Mouse (Mus musculus): Measurements from ENCODE around the gene Nubpl.

GRCm38 (mm10) chr12:52228746-52229145 lies 131.2 kb downstream of the Nubpl start:
- TF ChIP-seq EP300 (IDR thresholded peaks at IDR 0.05; ENCODE audit: insufficient read depth, low read depth, low read length) (no peak), CTCF (IDR thresholded peaks at IDR 0.05; ENCODE audit: low read depth, low read length) (no peak), POLR2A (IDR thresholded peaks at IDR 0.05; ENCODE audit: insufficient read depth, low read length) (no peak)

Measured in ES-Bruce4 (cell line).